Mouse (Mus musculus): ENCODE results near the gene Astl. TPM values are rescaled to one million over a fixed set of nuclear protein-coding genes. Genes with fewer than 3 reads are reported as not detected.
"Not testable (repeated sequence)": the region's sequence is repeated elsewhere in the genome, so short reads cannot be mapped to it uniquely, and the experiment has no call there.

The Astl gene
- not detected in 2 replicates for polyA plus RNA-seq (2015; fragmentation: Nextera tagmentation; extraction: Ambion mirVana)

- Histone ChIP-seq H3K4me1 (replicated peaks; ENCODE audit: insufficient read depth, low read length) (peaks cover 10% of the 10 kb centered on the region), H3K27me3 (ENCODE audit: insufficient read depth, low read length) (no peaks in the 10 kb centered on the region), H3K4me2 (ENCODE audit: low read length) (peak within 1 kb of the TSS; percentile 80), H3K9ac (ENCODE audit: low read depth, low read length) (no peak within 1 kb of the TSS), H3K27ac (no peak within 1 kb of the TSS), H3K36me3 (ENCODE audit: insufficient read depth, low read length) (no peaks in the 10 kb centered on the region), H3K9me3 (replicated peaks; ENCODE audit: low read length) (no peaks in the 10 kb centered on the region), H3K4me3 (replicated peaks; ENCODE audit: low read depth, low read length) (no peak within 1 kb of the TSS)
- WGBS, result 90% methylated on average over 4 of the region's 4 CpGs
- ATAC-seq (replicated peaks; ENCODE audit: low FRiP score, low read depth) (no peak), DNase-seq (ENCODE audit: low spot score) (no peak)
- no peak for TF ChIP-seq CTCF (IDR thresholded peaks at IDR 0.05; ENCODE audit: low read depth)
These were observed at the start of gene Astl for GRCm38 (mm10) chr2:127338416-127338815. Gene Astl, plus strand, starts transcription at chr2:127338639.

DNA sequence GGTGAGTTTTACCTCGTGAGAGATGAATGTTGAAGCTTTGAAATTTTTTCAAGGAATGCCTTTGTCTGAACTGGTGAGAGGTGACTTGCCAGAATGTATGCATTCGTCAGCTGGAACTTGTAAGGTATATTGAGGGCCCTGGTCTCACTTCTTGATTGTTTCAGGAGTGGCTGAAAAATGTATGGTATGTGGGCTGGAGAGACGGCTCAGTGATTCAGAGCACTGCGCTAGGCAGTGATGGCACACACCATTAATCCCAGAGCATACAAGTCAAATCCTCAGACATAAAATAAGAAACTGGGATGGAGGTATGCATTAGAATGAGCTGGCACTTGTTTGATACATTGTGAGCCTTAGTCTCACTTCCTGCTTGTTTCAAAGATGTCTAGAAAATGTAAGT is 46.2 kb upstream of the Astl start:
- Histone ChIP-seq H3K9ac (ENCODE audit: low read depth, low read length) (no peak overlapping the region), H3K36me3 (ENCODE audit: insufficient read depth, low read length) (peaks cover 42% of the 10 kb centered on the region), H3K4me2 (ENCODE audit: low read length) (no peak overlapping the region), H3K27ac (peak overlapping the region; percentile 55; the same call in 1 of the 2 replicates), H3K4me3 (replicated peaks; ENCODE audit: low read depth, low read length) (no peak overlapping the region), H3K9me3 (replicated peaks; ENCODE audit: low read length) (no peaks in the 10 kb centered on the region), H3K4me1 (replicated peaks; ENCODE audit: insufficient read depth, low read length) (no peaks in the 10 kb centered on the region), H3K27me3 (ENCODE audit: insufficient read depth, low read length) (no peaks in the 10 kb centered on the region)
- TF ChIP-seq CTCF (IDR thresholded peaks at IDR 0.05; ENCODE audit: low read depth), result no peak
- ATAC-seq (replicated peaks; ENCODE audit: low FRiP score, low read depth) (peak; percentile 52; the same call in 1 of the 2 replicates), DNase-seq (ENCODE audit: low spot score) (peak; percentile 50)
- WGBS, result 25% methylated on average over 4 of the region's 4 CpGs

DNA sequence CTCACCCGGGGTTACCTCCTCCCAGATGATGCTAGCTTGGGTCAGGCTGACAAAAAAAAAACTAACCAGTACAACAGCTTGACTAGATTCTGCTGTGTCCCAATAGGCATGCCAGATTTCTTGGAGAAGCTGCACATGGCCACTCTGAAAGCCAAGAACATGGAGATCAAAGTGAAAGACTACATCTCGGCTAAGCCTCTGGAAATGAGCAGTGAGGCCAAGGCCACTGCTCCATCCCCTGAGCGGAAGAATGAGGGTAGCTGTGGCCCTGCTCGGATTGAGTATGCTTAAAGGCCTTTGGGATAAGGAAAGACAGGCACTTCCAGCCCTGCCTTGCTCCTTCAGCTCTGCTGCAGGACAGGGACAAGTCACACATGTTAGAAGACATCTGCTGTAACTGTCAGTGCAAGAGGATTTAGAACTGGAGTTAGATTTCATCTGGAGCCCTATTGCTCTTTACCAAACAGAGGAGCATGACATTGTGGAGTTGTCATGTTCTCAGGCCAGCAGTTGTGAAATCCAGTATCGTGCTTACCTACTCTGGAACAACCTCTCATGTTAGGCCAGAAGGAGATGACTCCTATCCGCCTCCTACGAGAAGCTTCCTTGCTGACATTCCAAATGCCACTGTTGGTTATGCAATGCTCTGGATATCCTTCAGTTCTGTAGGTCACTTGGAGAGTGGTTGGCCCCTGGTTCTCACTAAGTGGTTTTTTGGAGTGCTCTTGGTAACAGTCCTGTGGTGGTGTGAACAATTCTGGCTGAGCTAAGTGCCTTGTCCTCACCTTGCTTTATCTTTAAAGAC is 41.2 kb upstream of the Astl start:
- no peak for TF ChIP-seq CTCF (IDR thresholded peaks at IDR 0.05; ENCODE audit: low read depth)
- Histone ChIP-seq H3K4me3 (replicated peaks; ENCODE audit: low read depth, low read length) (no peak overlapping the region), H3K4me1 (replicated peaks; ENCODE audit: insufficient read depth, low read length) (no peaks in the 10 kb centered on the region), H3K36me3 (ENCODE audit: insufficient read depth, low read length) (peaks cover 50% of the 10 kb centered on the region), H3K27me3 (ENCODE audit: insufficient read depth, low read length) (no peaks in the 10 kb centered on the region), H3K9ac (ENCODE audit: low read depth, low read length) (no peak overlapping the region), H3K9me3 (replicated peaks; ENCODE audit: low read length) (no peaks in the 10 kb centered on the region), H3K4me2 (ENCODE audit: low read length) (no peak overlapping the region), H3K27ac (no peak overlapping the region)
- no peak for ATAC-seq (replicated peaks; ENCODE audit: low FRiP score, low read depth)
- DNase-seq (ENCODE audit: low spot score), result no peak
- WGBS, result 76% methylated on average over 7 of the region's 7 CpGs

DNA sequence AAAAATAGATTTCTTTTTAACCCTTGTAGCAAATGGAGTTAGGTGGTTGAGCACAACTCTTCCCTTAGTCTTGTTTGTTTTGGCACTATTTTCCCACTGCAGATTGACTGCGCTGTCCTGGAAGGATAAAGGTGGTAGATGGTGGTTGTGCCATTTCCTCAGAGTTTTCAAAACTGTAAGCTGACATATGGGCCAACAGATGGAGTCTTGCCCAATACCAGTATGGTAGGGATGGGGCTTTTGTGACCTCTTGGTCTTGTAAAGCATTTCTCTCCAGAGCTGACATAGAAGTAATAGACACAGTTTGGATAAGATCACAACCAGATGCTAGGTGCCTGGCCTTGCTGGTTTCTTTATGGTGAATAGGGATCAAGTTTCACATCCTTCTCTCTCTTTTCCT is 40.4 kb upstream of the Astl start:
- no peak for TF ChIP-seq CTCF (IDR thresholded peaks at IDR 0.05; ENCODE audit: low read depth)
- H3K9ac ChIP-seq (ENCODE audit: low read depth, low read length), result no peak overlapping the region
- no peaks in the 10 kb centered on the region for H3K27me3 ChIP-seq (ENCODE audit: insufficient read depth, low read length)
- 100% methylated on average over 1 of the region's 1 CpGs for whole genome bisulfite sequencing
- H3K36me3 ChIP-seq (ENCODE audit: insufficient read depth, low read length), result peaks cover 48% of the 10 kb centered on the region
- DNase-seq (ENCODE audit: low spot score), result no peak
- no peak overlapping the region for H3K4me3 ChIP-seq (replicated peaks; ENCODE audit: low read depth, low read length)
- H3K27ac ChIP-seq, result no peak overlapping the region
- no peaks in the 10 kb centered on the region for H3K4me1 ChIP-seq (replicated peaks; ENCODE audit: insufficient read depth, low read length)
- H3K4me2 ChIP-seq (ENCODE audit: low read length), result no peak overlapping the region
- ATAC-seq (replicated peaks; ENCODE audit: low FRiP score, low read depth), result no peak
- no peaks in the 10 kb centered on the region for H3K9me3 ChIP-seq (replicated peaks; ENCODE audit: low read length)

DNA sequence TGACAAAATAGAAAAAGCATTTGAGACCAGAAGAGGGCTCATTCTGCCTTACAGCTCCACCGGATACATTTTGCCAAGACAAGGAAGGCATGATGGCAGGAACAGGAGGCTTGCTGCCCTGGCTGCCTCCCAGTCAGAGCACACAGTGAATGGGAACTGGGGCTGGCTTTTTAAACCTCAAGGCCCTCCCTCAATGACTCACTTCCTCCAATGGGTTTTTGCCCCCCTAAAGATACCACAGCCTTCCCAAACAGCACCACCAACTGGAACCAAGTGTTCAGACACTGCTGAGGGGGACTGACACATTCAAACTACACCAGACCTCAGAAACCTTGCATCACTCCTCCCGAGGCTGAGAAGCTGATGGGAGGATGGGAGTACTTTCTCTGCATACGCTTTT is 37.7 kb upstream of the Astl start:
- no peak for ATAC-seq (replicated peaks; ENCODE audit: low FRiP score, low read depth)
- DNase-seq (ENCODE audit: low spot score), result no peak
- H3K4me2 ChIP-seq (ENCODE audit: low read length), result no peak overlapping the region
- no peak overlapping the region for H3K27ac ChIP-seq
- no peak for TF ChIP-seq CTCF (IDR thresholded peaks at IDR 0.05; ENCODE audit: low read depth)
- peaks cover 33% of the 10 kb centered on the region for H3K36me3 ChIP-seq (ENCODE audit: insufficient read depth, low read length)
- H3K27me3 ChIP-seq (ENCODE audit: insufficient read depth, low read length), result no peaks in the 10 kb centered on the region
- H3K4me3 ChIP-seq (replicated peaks; ENCODE audit: low read depth, low read length), result no peak overlapping the region
- H3K9me3 ChIP-seq (replicated peaks; ENCODE audit: low read length), result no peaks in the 10 kb centered on the region
- 72% methylated on average over 3 of the region's 3 CpGs for WGBS
- no peak overlapping the region for H3K9ac ChIP-seq (ENCODE audit: low read depth, low read length)
- H3K4me1 ChIP-seq (replicated peaks; ENCODE audit: insufficient read depth, low read length), result no peaks in the 10 kb centered on the region

DNA sequence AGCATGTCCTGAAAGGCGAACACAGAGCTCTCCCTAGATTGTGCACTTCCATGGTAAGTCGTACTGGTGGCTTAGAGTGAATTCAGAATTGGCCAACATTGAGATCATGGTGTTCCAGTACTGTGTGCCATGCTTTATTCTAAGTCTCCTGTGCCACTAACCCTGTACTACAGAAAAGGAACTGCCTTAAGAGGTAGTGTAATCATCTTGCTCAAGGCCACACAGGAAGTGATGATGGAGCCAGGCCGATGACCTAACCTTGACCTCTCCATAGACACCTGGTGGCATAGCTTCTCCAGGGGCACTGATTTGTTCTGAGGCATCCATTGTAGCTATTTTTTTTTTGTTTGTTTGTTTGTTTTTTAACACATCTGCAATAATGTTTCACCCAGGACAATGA is 36.6 kb upstream of the Astl start:
- no peak overlapping the region for H3K4me2 ChIP-seq (ENCODE audit: low read length)
- 92% methylated on average over 3 of the region's 3 CpGs for WGBS
- H3K9ac ChIP-seq (ENCODE audit: low read depth, low read length), result no peak overlapping the region
- H3K4me3 ChIP-seq (replicated peaks; ENCODE audit: low read depth, low read length), result no peak overlapping the region
- peaks cover 28% of the 10 kb centered on the region for H3K36me3 ChIP-seq (ENCODE audit: insufficient read depth, low read length)
- no peak overlapping the region for H3K27ac ChIP-seq
- no peak for TF ChIP-seq CTCF (IDR thresholded peaks at IDR 0.05; ENCODE audit: low read depth)
- H3K9me3 ChIP-seq (replicated peaks; ENCODE audit: low read length), result no peaks in the 10 kb centered on the region
- no peaks in the 10 kb centered on the region for H3K27me3 ChIP-seq (ENCODE audit: insufficient read depth, low read length)
- no peak for DNase-seq (ENCODE audit: low spot score)
- H3K4me1 ChIP-seq (replicated peaks; ENCODE audit: insufficient read depth, low read length), result no peaks in the 10 kb centered on the region
- ATAC-seq (replicated peaks; ENCODE audit: low FRiP score, low read depth), result no peak

DNA sequence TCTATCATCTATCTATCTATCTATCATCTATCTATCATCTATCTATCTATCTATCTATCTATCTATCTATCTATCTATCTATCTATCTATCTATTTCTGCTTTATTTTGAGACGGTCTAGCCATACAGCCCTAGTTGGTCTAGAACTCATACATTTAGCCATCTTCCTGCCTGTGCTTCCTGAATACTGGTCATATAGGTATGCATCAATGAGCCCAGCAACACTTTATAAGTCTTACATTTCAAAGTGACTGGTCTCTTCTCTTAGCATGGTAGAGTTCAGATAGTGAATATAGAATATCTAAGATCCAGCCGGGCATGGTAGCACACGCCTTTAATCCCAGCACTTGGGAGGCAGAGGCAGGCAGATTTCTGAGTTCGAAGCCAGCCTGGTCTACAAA is 34.2 kb upstream of the Astl start:
- not testable (repeated sequence) for H3K27me3 ChIP-seq (ENCODE audit: insufficient read depth, low read length); H3K4me3 ChIP-seq (replicated peaks; ENCODE audit: low read depth, low read length); H3K4me2 ChIP-seq (ENCODE audit: low read length); H3K9me3 ChIP-seq (replicated peaks; ENCODE audit: low read length); DNase-seq (ENCODE audit: low spot score); H3K4me1 ChIP-seq (replicated peaks; ENCODE audit: insufficient read depth, low read length); ATAC-seq (replicated peaks; ENCODE audit: low FRiP score, low read depth); H3K27ac ChIP-seq; H3K9ac ChIP-seq (ENCODE audit: low read depth, low read length)
- peaks cover 11% of the 10 kb centered on the region; the same call in 1 of the 2 replicates for H3K36me3 ChIP-seq (ENCODE audit: insufficient read depth, low read length)
- WGBS, result 91% methylated on average over 4 of the region's 4 CpGs

All from kidney, postnatal 0 days (tissue).